Mouse (Mus musculus): ENCODE results near the gene Abcb8. TPM values are rescaled to one million over a fixed set of nuclear protein-coding genes. Genes with fewer than 3 reads are reported as not detected.
"Not testable (repeated sequence)": the region's sequence is repeated elsewhere in the genome, so short reads cannot be mapped to it uniquely, and the experiment has no call there.

Abcb8 gene
- polyA plus RNA-seq, 1 experiment from 2014 or later, result 53.7 TPM

DNA sequence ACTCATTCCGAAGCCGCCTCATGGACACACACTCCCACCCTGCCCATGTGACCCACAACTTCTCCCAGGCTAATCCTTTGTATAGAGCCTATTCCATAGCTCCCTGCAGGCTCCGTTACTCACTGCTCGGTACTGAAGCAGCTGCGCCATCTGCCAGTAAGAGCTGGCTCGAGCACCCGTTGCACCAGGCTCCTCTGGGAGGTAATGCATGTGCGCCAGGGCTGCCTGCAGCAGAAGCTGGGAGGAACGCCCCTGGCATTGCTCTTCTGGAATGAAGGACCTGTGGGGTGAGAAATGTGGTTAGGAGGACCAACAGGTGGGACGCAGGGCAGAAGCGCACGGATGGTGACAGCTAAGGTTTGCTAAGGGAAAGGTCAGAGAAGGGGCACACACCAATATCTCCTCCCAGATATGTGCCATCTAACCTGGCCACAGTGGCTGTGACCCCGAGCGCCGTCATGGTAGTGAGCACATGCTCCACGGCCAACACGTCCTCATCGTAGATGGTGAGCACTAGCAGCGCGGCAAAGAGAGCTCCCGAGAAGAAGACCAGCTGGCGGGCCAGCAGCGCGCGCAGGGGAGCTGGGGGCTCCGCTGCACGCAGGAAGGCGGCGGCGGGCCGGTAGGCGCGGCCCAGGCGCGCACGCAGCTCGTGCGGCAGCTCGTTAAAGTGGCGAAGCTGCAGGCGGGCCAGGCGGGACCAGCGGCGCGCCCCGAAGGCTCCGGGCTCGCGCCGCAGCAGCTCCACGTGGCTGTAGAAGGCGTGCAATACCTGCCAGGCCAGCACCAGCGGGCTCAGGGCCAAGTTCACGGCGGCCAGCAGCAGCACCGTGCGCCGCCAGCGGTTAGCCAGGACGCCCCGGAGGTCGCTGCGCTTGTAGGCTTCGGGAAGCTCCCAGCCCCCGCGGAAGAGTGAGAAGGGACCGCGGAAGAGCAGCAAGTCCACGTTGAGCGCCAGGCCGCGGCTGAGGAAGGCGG is 5.9 kb upstream of the Abcb8 start:
- no peaks in the 10 kb centered on the region for H3K9me3 ChIP-seq (ENCODE audit: control insufficient read depth, low read length)
- peak overlapping the region; percentile 75 for H3K9ac ChIP-seq (ENCODE audit: low read depth, low read length)
- peaks cover 8% of the 10 kb centered on the region for H3K27me3 ChIP-seq (replicated peaks; ENCODE audit: control insufficient read depth, insufficient read depth, low read length)
- H3K4me1 ChIP-seq (ENCODE audit: control insufficient read depth, insufficient read depth, low read depth, low read length), result peaks cover 29% of the 10 kb centered on the region
- ATAC-seq, result peak; percentile 60
- under 1% methylated on average over 71 of the region's 73 CpGs for WGBS
- peak overlapping the region; percentile 99 for H3K4me2 ChIP-seq (ENCODE audit: low read length)
- H3K4me3 ChIP-seq (ENCODE audit: low read length), result peak overlapping the region; percentile 53
- H3K27ac ChIP-seq (ENCODE audit: low read depth, low read length), result peak overlapping the region; percentile 67; the same call in 1 of the 2 replicates
- no peaks in the 10 kb centered on the region for H3K36me3 ChIP-seq (ENCODE audit: control insufficient read depth, insufficient read depth, low read length)

- peak overlapping the region; percentile 99 for H3K4me2 ChIP-seq (ENCODE audit: low read length)
- 0 out of 2 replicates have a peak, but pooled peaks have one; percentile 2 for ATAC-seq
- 24% methylated on average over 25 of the region's 26 CpGs for WGBS
- H3K27me3 ChIP-seq (replicated peaks; ENCODE audit: control insufficient read depth, insufficient read depth, low read length), result peaks cover 8% of the 10 kb centered on the region
- peak overlapping the region; percentile 53 for H3K4me3 ChIP-seq (ENCODE audit: low read length)
- H3K27ac ChIP-seq (ENCODE audit: low read depth, low read length), result peak overlapping the region; percentile 67; the same call in 1 of the 2 replicates
- no peaks in the 10 kb centered on the region for H3K9me3 ChIP-seq (ENCODE audit: control insufficient read depth, low read length)
- H3K9ac ChIP-seq (ENCODE audit: low read depth, low read length), result peak overlapping the region; percentile 75
- no peaks in the 10 kb centered on the region for H3K36me3 ChIP-seq (ENCODE audit: control insufficient read depth, insufficient read depth, low read length)
- peaks cover 27% of the 10 kb centered on the region for H3K4me1 ChIP-seq (ENCODE audit: control insufficient read depth, insufficient read depth, low read depth, low read length)
Measured at GRCm38 (mm10) chr5:24388246-24388915, 5.1 kb upstream of the Abcb8 start.

DNA sequence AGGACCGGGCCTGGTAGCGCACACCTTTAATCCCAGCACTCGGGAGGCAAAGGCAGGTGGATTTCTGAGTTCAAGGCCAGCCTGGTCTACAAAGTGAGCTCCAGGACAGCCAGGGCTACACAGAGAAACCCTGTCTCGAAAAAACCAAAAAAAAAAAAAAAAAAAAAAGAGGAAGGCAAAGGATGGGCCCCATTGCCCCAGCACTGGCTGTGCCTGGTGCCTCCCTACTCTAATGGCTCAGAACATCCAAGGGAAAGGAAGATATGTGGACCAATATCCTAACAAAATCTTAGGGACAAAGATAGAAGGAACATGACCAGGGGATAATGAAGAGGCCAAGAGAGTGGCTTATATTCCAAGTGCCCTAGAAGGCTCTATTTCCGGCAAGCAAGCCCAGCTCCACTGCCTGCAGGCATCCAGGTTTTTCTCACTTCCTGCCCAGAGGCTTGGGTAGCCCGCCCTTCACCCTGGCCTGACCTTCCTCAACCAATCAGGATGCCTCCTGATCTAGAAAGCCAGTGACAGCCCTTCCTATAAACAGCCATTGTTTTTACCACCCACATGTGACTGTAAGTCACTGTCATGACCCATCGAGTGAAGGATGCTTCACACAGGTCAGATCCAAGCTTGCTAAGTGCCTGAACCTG is 4.3 kb upstream of the Abcb8 start:
- Histone ChIP-seq H3K36me3 (ENCODE audit: control insufficient read depth, insufficient read depth, low read length) (no peaks in the 10 kb centered on the region), H3K4me3 (ENCODE audit: low read length) (no peak overlapping the region), H3K4me2 (ENCODE audit: low read length) (no peak overlapping the region), H3K9ac (ENCODE audit: low read depth, low read length) (no peak overlapping the region), H3K4me1 (ENCODE audit: control insufficient read depth, insufficient read depth, low read depth, low read length) (peaks cover 22% of the 10 kb centered on the region), H3K27ac (ENCODE audit: low read depth, low read length) (no peak overlapping the region), H3K27me3 (replicated peaks; ENCODE audit: control insufficient read depth, insufficient read depth, low read length) (peaks cover 8% of the 10 kb centered on the region), H3K9me3 (ENCODE audit: control insufficient read depth, low read length) (no peaks in the 10 kb centered on the region)
- ATAC-seq, result no peak
- 59% methylated on average over 6 of the region's 7 CpGs for WGBS

DNA sequence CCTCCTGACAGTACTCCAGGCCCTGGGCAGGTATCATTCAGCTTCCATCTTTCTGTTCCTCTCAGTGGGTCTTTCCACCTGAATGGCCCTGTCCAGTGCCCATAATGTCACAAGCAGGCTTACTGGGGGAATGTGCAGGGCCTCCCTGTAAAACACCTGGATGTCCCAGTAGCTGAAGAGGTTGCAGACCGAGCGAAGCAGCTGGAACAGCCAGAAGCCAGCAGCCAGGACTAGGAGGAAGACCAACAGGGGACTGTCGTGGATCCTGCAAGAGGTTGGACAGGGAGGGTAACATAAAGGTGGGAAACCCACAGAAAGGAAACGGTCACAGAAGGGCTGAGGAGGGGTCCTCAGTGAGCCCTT is 3.8 kb upstream of the Abcb8 start:
- Histone ChIP-seq H3K27me3 (replicated peaks; ENCODE audit: control insufficient read depth, insufficient read depth, low read length) (peaks cover 8% of the 10 kb centered on the region), H3K36me3 (ENCODE audit: control insufficient read depth, insufficient read depth, low read length) (no peaks in the 10 kb centered on the region), H3K9me3 (ENCODE audit: control insufficient read depth, low read length) (no peaks in the 10 kb centered on the region), H3K9ac (ENCODE audit: low read depth, low read length) (no peak overlapping the region), H3K27ac (ENCODE audit: low read depth, low read length) (no peak overlapping the region), H3K4me3 (ENCODE audit: low read length) (no peak overlapping the region), H3K4me1 (ENCODE audit: control insufficient read depth, insufficient read depth, low read depth, low read length) (peaks cover 18% of the 10 kb centered on the region), H3K4me2 (ENCODE audit: low read length) (no peak overlapping the region)
- WGBS, result 83% methylated on average over 4 of the region's 4 CpGs
- ATAC-seq, result no peak

DNA sequence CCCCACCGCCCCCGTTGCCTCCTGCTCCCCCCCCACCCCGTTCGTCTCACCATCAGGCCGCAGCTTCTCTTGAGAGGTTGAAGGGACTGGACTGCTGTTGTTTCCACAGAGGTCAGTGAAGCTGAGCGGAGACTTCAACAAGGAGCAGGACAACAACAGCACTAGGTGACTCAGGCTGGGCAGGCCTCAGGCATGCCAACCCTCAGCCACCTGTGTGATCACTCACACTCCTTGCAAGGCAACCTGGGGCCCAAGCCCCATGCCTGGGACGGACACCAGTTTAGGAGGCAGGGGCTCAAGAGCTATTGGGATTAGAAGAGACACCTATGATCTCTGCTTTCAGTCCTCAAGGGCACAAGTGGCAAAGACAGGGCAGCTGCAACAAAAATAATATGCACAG is 1.6 kb upstream of the Abcb8 start, which contains the start of gene Atg9b:
Atg9b (minus strand) TSS at position 280 of the 400 bp plus-strand sequence.
- Histone ChIP-seq H3K9ac (ENCODE audit: low read depth, low read length) (no peak within 1 kb of the TSS), H3K4me3 (ENCODE audit: low read length) (no peak within 1 kb of the TSS), H3K4me2 (ENCODE audit: low read length) (no peak within 1 kb of the TSS), H3K27me3 (replicated peaks; ENCODE audit: control insufficient read depth, insufficient read depth, low read length) (peaks cover 6% of the 10 kb centered on the region), H3K36me3 (ENCODE audit: control insufficient read depth, insufficient read depth, low read length) (no peaks in the 10 kb centered on the region), H3K4me1 (ENCODE audit: control insufficient read depth, insufficient read depth, low read depth, low read length) (peaks cover 17% of the 10 kb centered on the region), H3K27ac (ENCODE audit: low read depth, low read length) (no peak within 1 kb of the TSS), H3K9me3 (ENCODE audit: control insufficient read depth, low read length) (no peaks in the 10 kb centered on the region)
- WGBS, result 84% methylated on average over 7 of the region's 7 CpGs
- ATAC-seq, result no peak

DNA sequence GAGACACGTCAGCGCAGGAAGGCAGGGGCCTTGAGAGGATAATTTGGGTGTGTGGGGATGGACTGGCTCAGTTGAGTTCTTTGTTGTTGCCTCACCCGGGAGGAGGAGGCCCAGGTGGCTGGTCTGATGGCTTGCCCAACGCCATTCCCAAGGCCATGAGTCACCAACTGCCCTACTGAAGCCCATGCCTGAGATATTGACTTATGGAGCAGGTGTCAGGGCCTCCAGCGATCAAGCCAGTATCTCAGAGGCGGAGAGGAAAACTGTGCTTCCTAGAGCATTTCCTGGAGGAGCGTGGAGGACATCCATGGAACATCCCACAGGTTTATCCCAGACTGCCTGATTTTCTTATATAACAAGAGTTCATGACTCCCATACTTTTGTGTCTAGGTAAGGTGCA is 739 bp upstream of the Abcb8 start:
- Histone ChIP-seq H3K27me3 (replicated peaks; ENCODE audit: control insufficient read depth, insufficient read depth, low read length) (peaks cover 6% of the 10 kb centered on the region), H3K9me3 (ENCODE audit: control insufficient read depth, low read length) (no peaks in the 10 kb centered on the region), H3K4me2 (ENCODE audit: low read length) (no peak overlapping the region), H3K4me1 (ENCODE audit: control insufficient read depth, insufficient read depth, low read depth, low read length) (peaks cover 8% of the 10 kb centered on the region), H3K27ac (ENCODE audit: low read depth, low read length) (no peak overlapping the region), H3K36me3 (ENCODE audit: control insufficient read depth, insufficient read depth, low read length) (no peaks in the 10 kb centered on the region), H3K4me3 (ENCODE audit: low read length) (no peak overlapping the region), H3K9ac (ENCODE audit: low read depth, low read length) (no peak overlapping the region)
- 75% methylated on average over 7 of the region's 7 CpGs for WGBS
- no peak for ATAC-seq

- ATAC-seq, result peak; percentile 97
Measured at GRCm38 (mm10) chr5:24394165-24394894, 867 bp downstream of the Abcb8 start.

DNA sequence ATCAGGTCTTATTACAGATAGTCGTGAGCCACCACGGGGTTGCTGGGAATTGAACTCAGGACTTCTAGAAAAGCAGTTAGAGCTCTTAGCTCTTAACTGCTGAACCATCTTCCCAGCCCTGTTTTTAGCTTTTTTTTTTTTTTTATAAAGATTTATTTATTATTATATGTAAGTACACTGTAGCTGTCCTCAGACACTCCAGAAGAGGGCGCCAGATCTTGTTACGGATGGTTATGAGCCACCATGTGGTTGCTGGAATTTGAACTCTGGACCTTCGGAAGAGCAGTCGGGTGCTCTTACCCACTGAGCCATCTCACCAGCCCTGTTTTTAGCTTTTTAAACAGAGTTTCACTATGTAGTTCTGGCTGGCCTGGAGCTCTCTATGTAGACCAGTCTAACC is 2.8 kb downstream of the Abcb8 start:
- not testable (repeated sequence) for ATAC-seq; H3K4me1 ChIP-seq (ENCODE audit: control insufficient read depth, insufficient read depth, low read depth, low read length); H3K36me3 ChIP-seq (ENCODE audit: control insufficient read depth, insufficient read depth, low read length); H3K9me3 ChIP-seq (ENCODE audit: control insufficient read depth, low read length); H3K9ac ChIP-seq (ENCODE audit: low read depth, low read length); H3K27me3 ChIP-seq (replicated peaks; ENCODE audit: control insufficient read depth, insufficient read depth, low read length); H3K4me3 ChIP-seq (ENCODE audit: low read length); H3K27ac ChIP-seq (ENCODE audit: low read depth, low read length); H3K4me2 ChIP-seq (ENCODE audit: low read length)
- whole genome bisulfite sequencing, result 90% methylated on average over 6 of the region's 6 CpGs

More at GRCm38 (mm10) chr5:24394165-24394894, 867 bp downstream of the Abcb8 start:
- Histone ChIP-seq H3K27ac (ENCODE audit: low read depth, low read length) (peak overlapping the region; percentile 91), H3K4me1 (ENCODE audit: control insufficient read depth, insufficient read depth, low read depth, low read length) (no peaks in the 10 kb centered on the region), H3K9ac (ENCODE audit: low read depth, low read length) (peak overlapping the region; percentile 71), H3K27me3 (replicated peaks; ENCODE audit: control insufficient read depth, insufficient read depth, low read length) (peaks cover 3% of the 10 kb centered on the region), H3K4me3 (ENCODE audit: low read length) (peak overlapping the region; percentile 66), H3K4me2 (ENCODE audit: low read length) (peak overlapping the region; percentile 62), H3K9me3 (ENCODE audit: control insufficient read depth, low read length) (no peaks in the 10 kb centered on the region), H3K36me3 (ENCODE audit: control insufficient read depth, insufficient read depth, low read length) (no peaks in the 10 kb centered on the region)
- 1% methylated on average over 36 of the region's 36 CpGs for WGBS
